Mouse (Mus musculus) E14TG2a.4 (cell line): ENCODE measurements around the gene Rab2b.
A peak's percentile ranks its signal among the peaks of the same experiment; 100 is the strongest.

Experiments used
- H3K27me3 ChIP-seq: 2 replicates; pipeline ENCODE4 v1.6.1; 2014; ENCODE audit warnings: low read length, control low read depth; ENCODE audit not compliant: insufficient read depth
- H3K36me3 ChIP-seq: 2 replicates; pipeline ENCODE4 v1.6.1; 2014; ENCODE audit warnings: low read length, control low read depth; ENCODE audit not compliant: insufficient read depth
- H3K4me1 ChIP-seq: replicated peaks from 2 replicates; pipeline ENCODE4 v1.6.1; 2014; ENCODE audit warnings: low read depth, low read length, control low read depth
- H3K4me3 ChIP-seq: replicated peaks from 2 replicates; pipeline ENCODE4 v1.5.1; 2014; ENCODE audit warnings: mild to moderate bottlenecking, low read length
- H3K9me3 ChIP-seq: 2 replicates; pipeline ENCODE4 v1.6.1; 2014; ENCODE audit warnings: low read length, control low read depth
- CTCF ChIP-seq: conservative IDR thresholded peaks from 2 replicates; pipeline ENCODE4 v1.5.1; 2014; ENCODE audit warnings: low read length
- NANOG ChIP-seq: IDR thresholded peaks from 2 replicates; pipeline ENCODE4 v1.6.1; 2014; ENCODE audit warnings: borderline replicate concordance, low read length, mixed read lengths
- POU5F1 ChIP-seq: IDR thresholded peaks from 2 replicates; pipeline ENCODE4 v1.6.1; 2014; ENCODE audit warnings: low read length, borderline replicate concordance

Gene Rab2b

DNA sequence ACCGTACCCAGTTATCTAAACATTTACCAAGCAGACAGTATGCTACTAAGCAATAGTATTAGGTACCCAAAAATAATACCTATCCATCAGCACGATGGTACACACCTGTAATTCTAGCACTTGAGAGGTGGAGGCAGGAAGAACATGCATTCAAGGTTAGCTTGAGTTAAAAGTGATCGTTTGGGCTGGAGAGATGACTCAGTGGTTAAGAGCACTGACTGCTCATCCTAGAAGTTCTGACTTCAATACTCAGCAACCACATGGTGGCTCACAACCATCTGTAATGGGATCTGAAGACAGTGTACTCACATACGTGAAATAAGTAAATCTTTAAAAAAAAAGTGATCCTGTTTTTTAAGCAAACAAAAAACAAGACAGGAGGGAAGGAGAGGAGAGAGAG is 33.2 kb downstream of the Rab2b start:
- Histone ChIP-seq H3K36me3 (no peaks in the 10 kb centered on the region), H3K4me3 (no peak overlapping the region), H3K9me3 (no peaks in the 10 kb centered on the region), H3K27me3 (no peaks in the 10 kb centered on the region), H3K4me1 (peaks cover 55% of the 10 kb centered on the region)
- TF ChIP-seq NANOG (no peak), POU5F1 (no peak), CTCF (no peak)

DNA sequence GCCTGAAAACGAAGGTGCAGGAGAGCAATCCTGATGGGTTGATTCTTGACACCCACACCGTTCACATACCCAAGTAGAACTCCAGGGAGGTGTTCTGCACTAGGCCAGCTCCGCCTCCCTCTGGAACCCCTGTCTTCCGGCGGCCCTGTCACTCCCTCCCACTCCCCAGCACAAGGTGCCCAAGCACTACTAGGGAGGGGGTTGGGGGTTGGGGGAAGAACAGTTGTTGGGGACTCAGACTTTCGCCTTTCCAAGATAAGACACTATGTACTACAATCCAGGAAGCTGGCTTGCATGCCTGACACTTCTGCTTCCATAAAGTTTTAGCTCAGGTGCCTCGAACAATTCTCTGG is 34.7 kb downstream of the Rab2b start:
- H3K4me3 ChIP-seq: peak overlapping the region; percentile 85
- no peaks in the 10 kb centered on the region for H3K27me3 ChIP-seq
- TF ChIP-seq POU5F1 (no peak), NANOG (no peak), CTCF (no peak)
- no peaks in the 10 kb centered on the region for H3K36me3 ChIP-seq
- H3K4me1 ChIP-seq: peaks cover 56% of the 10 kb centered on the region
- H3K9me3 ChIP-seq: no peaks in the 10 kb centered on the region

DNA sequence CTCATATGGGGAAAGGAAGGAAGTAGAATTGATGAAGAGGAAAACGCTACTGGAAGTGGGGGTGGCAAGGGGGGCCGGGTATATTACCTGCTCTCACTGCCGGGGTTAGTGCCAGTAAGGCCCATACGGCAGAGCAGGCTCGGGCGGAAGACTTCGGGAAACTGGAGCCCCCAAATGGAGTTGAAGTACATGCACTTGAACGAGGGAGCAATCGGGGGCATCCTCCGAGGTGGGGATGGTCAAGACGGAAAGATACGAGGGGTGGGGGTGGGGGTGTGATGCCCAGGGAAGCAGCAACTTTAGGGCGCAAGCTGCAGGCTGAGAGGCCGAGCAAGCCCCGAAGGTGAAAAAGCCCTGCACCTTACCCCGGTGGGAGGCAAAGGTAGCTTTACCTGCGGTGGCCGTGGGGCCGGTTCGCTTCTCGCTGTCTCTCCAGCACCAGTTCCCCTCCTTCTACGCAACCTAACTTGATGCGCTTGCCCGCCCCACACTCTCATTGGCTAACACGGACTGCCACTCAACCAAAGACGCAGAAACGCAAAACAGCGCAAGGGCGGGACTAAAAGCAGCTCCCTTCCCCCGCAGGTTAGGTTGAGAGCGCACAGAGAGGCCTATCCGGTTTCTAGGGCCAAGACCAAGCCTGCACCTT is 35.2 kb downstream of the Rab2b start:
- H3K27me3 ChIP-seq: no peaks in the 10 kb centered on the region
- TF ChIP-seq POU5F1 (no peak), CTCF (no peak), NANOG (no peak)
- peaks cover 54% of the 10 kb centered on the region for H3K4me1 ChIP-seq
- H3K9me3 ChIP-seq: no peaks in the 10 kb centered on the region
- no peaks in the 10 kb centered on the region for H3K36me3 ChIP-seq
- H3K4me3 ChIP-seq: peak overlapping the region; percentile 85

DNA sequence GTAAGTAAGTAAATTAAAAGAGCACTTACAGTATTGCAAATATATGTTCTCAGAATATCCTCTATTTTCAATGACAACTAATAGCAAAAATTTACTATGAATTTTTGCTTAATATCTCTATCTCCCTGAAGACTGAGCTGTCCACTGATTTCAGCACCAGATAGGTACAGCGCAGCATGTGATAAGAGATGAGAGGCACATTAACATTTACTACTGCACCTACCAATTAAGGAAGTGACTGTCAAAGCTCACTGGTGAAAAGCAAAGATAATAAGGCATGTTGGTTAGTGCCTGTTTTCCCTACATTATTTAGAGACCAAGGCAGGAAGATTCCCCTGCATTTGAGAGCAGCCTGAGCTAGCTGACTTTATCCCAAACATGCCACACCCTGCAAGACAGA is 43.1 kb downstream of the Rab2b start:
- Histone ChIP-seq H3K27me3 (no peaks in the 10 kb centered on the region), H3K9me3 (no peaks in the 10 kb centered on the region), H3K36me3 (peaks cover 64% of the 10 kb centered on the region), H3K4me3 (no peak overlapping the region), H3K4me1 (peaks cover 16% of the 10 kb centered on the region; the same call in 1 of the 2 replicates)
- TF ChIP-seq POU5F1 (no peak), CTCF (no peak), NANOG (no peak)

DNA sequence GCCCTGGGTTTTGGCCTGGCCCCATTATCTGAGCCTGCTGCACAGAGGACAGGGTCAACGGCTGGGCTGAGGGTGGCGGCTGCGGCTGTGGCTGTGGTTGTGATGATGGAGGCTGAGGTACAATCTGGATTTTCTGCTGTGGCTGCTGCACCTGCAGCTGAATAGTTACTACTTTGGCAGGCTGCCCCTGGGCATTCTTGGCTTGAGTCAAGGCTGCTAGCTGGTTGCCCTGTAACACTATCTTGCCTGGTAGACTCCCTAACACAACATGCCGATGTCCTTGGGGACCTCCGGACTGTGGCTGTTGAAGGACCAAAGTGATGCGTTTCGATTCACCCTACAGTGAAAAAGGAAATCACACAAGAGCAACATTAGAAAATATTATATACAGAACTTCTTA is 44.2 kb downstream of the Rab2b start:
- H3K4me3 ChIP-seq: no peak overlapping the region
- H3K4me1 ChIP-seq: peaks cover 12% of the 10 kb centered on the region; the same call in 1 of the 2 replicates
- no peak for TF ChIP-seq CTCF
- no peak for TF ChIP-seq NANOG
- no peak for TF ChIP-seq POU5F1
- H3K9me3 ChIP-seq: no peaks in the 10 kb centered on the region
- no peaks in the 10 kb centered on the region for H3K27me3 ChIP-seq
- peaks cover 74% of the 10 kb centered on the region for H3K36me3 ChIP-seq

DNA sequence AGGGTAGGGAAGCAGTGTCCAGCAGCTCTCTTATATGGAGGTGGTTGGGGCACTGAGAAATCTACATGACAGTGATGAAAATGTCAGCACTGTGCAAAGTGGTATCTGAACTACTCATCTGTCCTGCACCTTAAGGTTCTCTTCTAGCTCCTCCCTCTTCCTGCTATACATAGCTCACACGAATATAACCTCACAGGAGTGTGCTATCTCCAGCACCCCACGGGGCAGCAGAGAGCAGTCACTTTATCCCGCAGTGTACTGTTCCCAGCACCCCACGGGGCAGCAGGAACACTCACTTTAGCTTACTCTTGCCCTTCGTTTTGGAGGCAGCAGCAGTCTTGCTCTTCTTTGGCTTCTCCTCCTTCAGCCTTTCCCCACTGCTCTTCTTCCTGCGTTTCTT is 47.1 kb downstream of the Rab2b start:
- Histone ChIP-seq H3K4me3 (no peak overlapping the region), H3K4me1 (peaks cover 17% of the 10 kb centered on the region), H3K9me3 (no peaks in the 10 kb centered on the region), H3K36me3 (peaks cover 96% of the 10 kb centered on the region), H3K27me3 (no peaks in the 10 kb centered on the region)
- TF ChIP-seq CTCF (no peak), NANOG (no peak), POU5F1 (no peak)

DNA sequence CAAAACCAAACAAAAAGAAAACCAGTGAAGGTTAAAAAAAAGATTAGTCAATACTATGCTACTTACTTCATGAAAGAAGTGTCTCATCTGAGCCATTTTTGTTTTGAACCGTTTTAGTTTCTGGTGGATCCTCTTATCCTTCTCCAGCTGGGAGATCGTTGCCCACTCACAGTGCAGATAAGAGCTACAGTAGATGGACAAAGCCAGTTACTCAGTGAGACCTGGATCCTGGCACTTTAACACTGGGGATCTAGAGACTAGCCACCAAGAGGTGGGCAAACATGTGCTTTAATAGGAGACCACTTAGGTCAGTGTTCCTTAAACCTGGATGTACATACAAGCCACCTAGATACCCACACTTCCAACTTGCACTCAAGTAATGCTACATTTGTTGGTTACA is 53.4 kb downstream of the Rab2b start:
- H3K9me3 ChIP-seq: no peaks in the 10 kb centered on the region
- H3K4me3 ChIP-seq: no peak overlapping the region
- peaks cover 99% of the 10 kb centered on the region for H3K36me3 ChIP-seq
- no peak for TF ChIP-seq POU5F1
- TF ChIP-seq CTCF: no peak
- no peak for TF ChIP-seq NANOG
- no peaks in the 10 kb centered on the region for H3K27me3 ChIP-seq
- peaks cover 8% of the 10 kb centered on the region; the same call in 1 of the 2 replicates for H3K4me1 ChIP-seq

DNA sequence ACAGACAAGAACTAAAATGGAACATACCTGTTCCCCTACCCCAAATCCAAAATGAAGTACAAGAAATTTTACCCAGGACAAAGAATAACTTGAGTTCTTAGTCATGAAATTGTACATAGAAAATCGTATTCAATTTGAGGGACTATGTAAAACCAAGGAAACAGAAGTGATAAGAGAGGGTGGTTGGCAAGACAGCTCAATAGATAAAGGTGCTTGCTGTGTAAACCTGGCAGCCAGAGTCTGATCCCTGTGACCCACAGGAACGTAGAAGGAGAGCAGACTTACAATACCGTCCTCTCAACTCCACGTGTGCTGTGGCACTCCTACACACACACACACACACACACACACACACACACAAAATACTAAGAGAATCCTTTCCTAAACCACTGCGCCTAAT is 62.1 kb downstream of the Rab2b start:
- no peaks in the 10 kb centered on the region for H3K4me1 ChIP-seq
- no peaks in the 10 kb centered on the region for H3K9me3 ChIP-seq
- H3K4me3 ChIP-seq: no peak overlapping the region
- no peaks in the 10 kb centered on the region for H3K27me3 ChIP-seq
- peaks cover 96% of the 10 kb centered on the region for H3K36me3 ChIP-seq
- TF ChIP-seq NANOG: no peak
- no peak for TF ChIP-seq CTCF
- TF ChIP-seq POU5F1: no peak
